Mouse (Mus musculus) forebrain, embryonic 10.5 days (tissue): ENCODE data around the gene Trpv5. TPM values are rescaled to one million over a fixed set of nuclear protein-coding genes. Genes with fewer than 3 reads are reported as not detected.

Source experiments
- DNase-seq: peaks from one replicate; pipeline ENCODE4 v3.0.0-alpha.2; 2017; ENCODE audit warnings: low spot score; ENCODE audit errors: extremely low spot score
- H3K27ac ChIP-seq: fragments of 300-500 bp; sonication (generic); 2 replicates; pipeline ENCODE4 v1.5.1; 2016; ENCODE audit warnings: mild to moderate bottlenecking
- H3K27me3 ChIP-seq: fragments of 300-500 bp; sonication (generic); 2 replicates; pipeline ENCODE4 v1.6.1; 2016; ENCODE audit warnings: mild to moderate bottlenecking; ENCODE audit not compliant: poor library complexity, severe bottlenecking
- H3K36me3 ChIP-seq: fragments of 300-500 bp; sonication (generic); replicated peaks from 2 replicates; pipeline ENCODE4 v1.6.1; 2016; ENCODE audit warnings: mild to moderate bottlenecking, moderate library complexity
- H3K4me1 ChIP-seq: fragments of 300-500 bp; sonication (generic); 2 replicates; pipeline ENCODE4 v1.6.1; 2016
- H3K4me3 ChIP-seq: fragments of 300-500 bp; sonication (generic); 2 replicates; pipeline ENCODE4 v1.5.1; 2016; ENCODE audit warnings: mild to moderate bottlenecking, moderate library complexity
- H3K9me3 ChIP-seq: fragments of 300-500 bp; sonication (generic); 2 replicates; pipeline ENCODE4 v1.6.1; 2016; ENCODE audit warnings: mild to moderate bottlenecking, moderate library complexity
- WGBS: fragments of 180-500 bp; shearing (Covaris S2); methylation state at CpG from one replicate; pipeline ENCODE4 v1.1.7; 2016; 5-methylcytosine and 5-hydroxymethylcytosine counted together
- polyA plus RNA-seq: library from polyadenylated mRNA; unstranded; fragments of >200 nt; fragmentation: Nextera tagmentation; extraction: Ambion mirVana; gene quantifications from 2 replicates; pipeline ENCODE4 v1.2.1, GENCODE M21; 2016

Trpv5 gene
- polyA plus RNA-seq, 1 experiment from 2014 or later: not detected

DNA sequence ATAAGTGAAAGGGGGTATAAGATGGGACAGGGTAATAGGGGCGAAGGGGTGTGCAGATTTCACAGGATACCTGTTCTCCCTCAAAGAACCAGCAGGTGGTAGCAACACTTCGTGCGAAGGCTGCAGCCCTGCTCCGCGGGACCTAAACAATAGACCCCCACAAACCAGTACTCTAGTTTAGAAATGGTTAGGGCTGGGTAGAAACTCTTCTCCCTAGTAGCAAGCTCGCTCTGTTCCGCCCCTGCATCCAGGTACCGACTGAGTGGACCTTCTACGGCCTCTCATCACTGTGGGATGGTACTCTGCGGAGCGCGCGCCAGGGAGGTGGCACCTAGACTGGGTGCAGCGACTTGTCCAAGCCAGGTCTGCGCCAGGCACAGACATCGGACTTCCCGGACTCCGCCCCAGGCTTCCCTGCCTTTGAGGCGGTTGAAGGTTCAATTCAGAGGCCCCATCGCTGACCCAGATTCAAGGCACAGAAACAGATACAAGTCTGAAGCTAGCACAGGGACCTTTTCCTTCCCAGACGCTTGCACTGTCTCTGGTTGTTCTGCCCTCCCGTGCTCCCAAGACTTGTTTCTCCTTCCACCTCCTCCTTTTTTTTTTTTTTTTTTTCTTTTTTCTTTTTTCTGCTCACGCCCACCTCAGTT lies 76.0 kb downstream of the Trpv5 start:
- no peaks in the 10 kb centered on the region for H3K36me3 ChIP-seq
- H3K27ac ChIP-seq: peak overlapping the region; percentile 90
- WGBS: under 1% methylated on average over 23 of the region's 23 CpGs
- no peaks in the 10 kb centered on the region for H3K9me3 ChIP-seq
- H3K4me1 ChIP-seq: peaks cover 20% of the 10 kb centered on the region
- H3K27me3 ChIP-seq: peaks cover 14% of the 10 kb centered on the region
- H3K4me3 ChIP-seq: peak overlapping the region; percentile 69
- DNase-seq: peak; percentile 69

Other genes starting within 250 kb of the Trpv5 start
- gene Gm10334, start 234.6 kb downstream of the Trpv5 start, polyA plus RNA-seq: not detected in 2 replicates
- gene Prss1, start 221.8 kb downstream of the Trpv5 start, polyA plus RNA-seq: not detected in 2 replicates
- gene Prss2, start 159.0 kb downstream of the Trpv5 start, polyA plus RNA-seq: not detected in 2 replicates
- gene Ephb6, start 75.3 kb downstream of the Trpv5 start, polyA plus RNA-seq: 14.6 and 16.6 TPM in 2 replicates
- gene Trpv6, start 44.4 kb downstream of the Trpv5 start, polyA plus RNA-seq: 0.16 and 0.25 TPM in 2 replicates
- not detected in 2 replicates for gene Llcfc1, start 3.7 kb upstream of the Trpv5 start, polyA plus RNA-seq
- gene Kel, start 23.6 kb upstream of the Trpv5 start, polyA plus RNA-seq: 7.7 and 10.9 TPM in 2 replicates
- gene Olfr459, start 94.4 kb upstream of the Trpv5 start, polyA plus RNA-seq: not detected in 2 replicates
- gene Pip, start 166.8 kb upstream of the Trpv5 start, polyA plus RNA-seq: not detected in 2 replicates
- not detected in 2 replicates for gene Sval2, start 172.2 kb upstream of the Trpv5 start, polyA plus RNA-seq